Mouse (Mus musculus): ENCODE measurements at regions not wholly inside any gene's neighbourhood (a gene's known extent, or its start where the extent isn't known, plus 50 kb on each side); places are given as distances from the start of the nearest gene placed in this dataset.
A peak's percentile ranks its signal among the peaks of the same experiment; 100 is the strongest.
"Not testable (repeated sequence)": the region's sequence is repeated elsewhere in the genome, so short reads cannot be mapped to it uniquely, and the experiment has no call there.

DNA sequence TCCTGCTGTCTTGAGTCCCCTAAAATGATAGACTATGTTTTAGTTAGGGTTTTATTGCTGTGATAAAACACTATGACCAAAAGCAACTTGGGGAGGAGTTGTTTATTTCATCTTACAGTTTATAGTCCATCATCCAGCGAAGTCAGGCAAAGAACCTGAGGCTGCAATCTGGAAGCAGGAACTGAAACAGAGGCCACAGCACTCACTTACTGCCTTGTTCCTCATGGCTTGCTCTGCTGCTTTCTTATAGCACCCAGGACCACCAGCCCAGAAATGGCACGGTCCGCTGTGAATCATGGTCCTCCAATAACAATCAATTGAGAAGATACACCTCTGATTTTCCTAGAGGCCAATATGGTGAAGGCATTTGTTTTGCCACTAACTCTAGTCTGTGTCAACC lies 486.5 kb upstream of the Clint1 start:
- Histone ChIP-seq H3K27me3 (ENCODE audit: control insufficient read depth, insufficient read depth, low read length) (no peaks in the 10 kb centered on the region), H3K9ac (ENCODE audit: low read depth, low read length, severe bottlenecking) (no peak overlapping the region), H3K9me3 (ENCODE audit: control insufficient read depth, low read length) (no peaks in the 10 kb centered on the region), H3K36me3 (ENCODE audit: control insufficient read depth, insufficient read depth, low read length) (no peaks in the 10 kb centered on the region), H3K27ac (replicated peaks; ENCODE audit: low read depth, low read length) (no peak overlapping the region), H3K4me3 (replicated peaks; ENCODE audit: low read length) (no peak overlapping the region), H3K4me2 (replicated peaks; ENCODE audit: low read depth, low read length, severe bottlenecking) (no peak overlapping the region), H3K4me1 (ENCODE audit: control insufficient read depth, insufficient read depth, low read length) (no peaks in the 10 kb centered on the region)
- DNase-seq (ENCODE audit: low spot score) (no peak), ATAC-seq (ENCODE audit: low FRiP score, low read depth) (no peak)
- TF ChIP-seq POLR2A (IDR thresholded peaks at IDR 0.05; ENCODE audit: borderline replicate concordance, extremely low read depth, insufficient read depth, insufficient read length): no peak
- WGBS: 82% methylated on average over 3 of the region's 3 CpGs

GRCm38 (mm10) chr11:45389243-45390146 lies 462.4 kb upstream of the Clint1 start:
- Histone ChIP-seq H3K9me3 (ENCODE audit: control insufficient read depth, low read length) (no peaks in the 10 kb centered on the region), H3K9ac (ENCODE audit: low read depth, low read length, severe bottlenecking) (no peak overlapping the region), H3K4me2 (replicated peaks; ENCODE audit: low read depth, low read length, severe bottlenecking) (no peak overlapping the region), H3K36me3 (ENCODE audit: control insufficient read depth, insufficient read depth, low read length) (no peaks in the 10 kb centered on the region), H3K27me3 (ENCODE audit: control insufficient read depth, insufficient read depth, low read length) (no peaks in the 10 kb centered on the region), H3K4me3 (replicated peaks; ENCODE audit: low read length) (no peak overlapping the region), H3K27ac (replicated peaks; ENCODE audit: low read depth, low read length) (peak overlapping the region; percentile 77), H3K4me1 (ENCODE audit: control insufficient read depth, insufficient read depth, low read length) (peaks cover 26% of the 10 kb centered on the region)
- TF ChIP-seq POLR2A (IDR thresholded peaks at IDR 0.05; ENCODE audit: borderline replicate concordance, extremely low read depth, insufficient read depth, insufficient read length): no peak
- peak; percentile 89 for DNase-seq (ENCODE audit: low spot score)
- peak; percentile 93 for ATAC-seq (ENCODE audit: low FRiP score, low read depth)
- WGBS: 12% methylated on average over 11 of the region's 11 CpGs

GRCm38 (mm10) chr11:45396009-45396408 lies 455.8 kb upstream of the Clint1 start:
- TF ChIP-seq POLR2A (IDR thresholded peaks at IDR 0.05; ENCODE audit: borderline replicate concordance, extremely low read depth, insufficient read depth, insufficient read length): no peak
- H3K27me3 ChIP-seq (ENCODE audit: control insufficient read depth, insufficient read depth, low read length): no peaks in the 10 kb centered on the region
- H3K36me3 ChIP-seq (ENCODE audit: control insufficient read depth, insufficient read depth, low read length): no peaks in the 10 kb centered on the region
- H3K9ac ChIP-seq (ENCODE audit: low read depth, low read length, severe bottlenecking): no peak overlapping the region
- no peaks in the 10 kb centered on the region for H3K9me3 ChIP-seq (ENCODE audit: control insufficient read depth, low read length)
- peaks cover 23% of the 10 kb centered on the region for H3K4me1 ChIP-seq (ENCODE audit: control insufficient read depth, insufficient read depth, low read length)
- H3K4me3 ChIP-seq (replicated peaks; ENCODE audit: low read length): no peak overlapping the region
- DNase-seq (ENCODE audit: low spot score) (peak; percentile 33), ATAC-seq (ENCODE audit: low FRiP score, low read depth) (no peak)
- WGBS: 40% methylated on average over 3 of the region's 3 CpGs
- H3K27ac ChIP-seq (replicated peaks; ENCODE audit: low read depth, low read length): no peak overlapping the region
- no peak overlapping the region for H3K4me2 ChIP-seq (replicated peaks; ENCODE audit: low read depth, low read length, severe bottlenecking)

GRCm38 (mm10) chr11:45398188-45398587 lies 453.7 kb upstream of the Clint1 start:
- Histone ChIP-seq H3K4me2 (replicated peaks; ENCODE audit: low read depth, low read length, severe bottlenecking) (no peak overlapping the region), H3K27me3 (ENCODE audit: control insufficient read depth, insufficient read depth, low read length) (no peaks in the 10 kb centered on the region), H3K4me1 (ENCODE audit: control insufficient read depth, insufficient read depth, low read length) (peaks cover 23% of the 10 kb centered on the region), H3K9me3 (ENCODE audit: control insufficient read depth, low read length) (no peaks in the 10 kb centered on the region), H3K9ac (ENCODE audit: low read depth, low read length, severe bottlenecking) (no peak overlapping the region), H3K4me3 (replicated peaks; ENCODE audit: low read length) (no peak overlapping the region), H3K27ac (replicated peaks; ENCODE audit: low read depth, low read length) (no peak overlapping the region), H3K36me3 (ENCODE audit: control insufficient read depth, insufficient read depth, low read length) (no peaks in the 10 kb centered on the region)
- DNase-seq (ENCODE audit: low spot score): no peak
- no peak for TF ChIP-seq POLR2A (IDR thresholded peaks at IDR 0.05; ENCODE audit: borderline replicate concordance, extremely low read depth, insufficient read depth, insufficient read length)
- WGBS: 50% methylated on average over 6 of the region's 6 CpGs
- ATAC-seq (ENCODE audit: low FRiP score, low read depth): no peak

DNA sequence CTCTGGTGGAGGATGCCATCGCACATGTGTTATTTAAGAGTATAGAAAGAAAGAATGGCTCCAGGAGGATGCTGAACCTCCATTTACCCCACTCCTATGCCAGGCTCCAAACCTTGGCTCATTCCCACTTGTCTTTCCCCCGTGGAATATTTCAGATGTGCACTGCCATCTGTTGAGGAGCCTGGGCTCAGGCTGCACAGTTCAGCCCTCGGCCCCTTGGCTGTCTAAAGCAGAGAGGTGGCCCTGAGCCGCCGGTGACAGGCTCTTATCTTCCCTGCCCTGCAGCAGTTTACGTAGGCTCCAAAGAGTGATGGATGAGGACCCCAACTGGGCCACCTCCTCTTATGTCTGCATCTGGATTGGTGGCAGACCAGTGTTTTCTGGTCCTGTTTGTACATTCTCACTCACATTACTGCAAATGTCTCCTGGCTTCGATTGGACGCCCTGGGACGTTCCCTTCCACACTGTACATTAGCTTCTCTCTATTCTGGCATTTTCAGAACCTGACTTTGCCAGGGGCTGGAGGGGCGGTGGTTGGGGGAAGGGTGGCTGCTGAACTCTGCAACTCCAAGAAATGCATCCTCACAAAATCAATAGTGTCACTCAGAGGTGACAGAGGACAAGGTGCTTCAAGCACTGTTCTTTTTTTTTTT lies 447.3 kb upstream of the Clint1 start:
- H3K9me3 ChIP-seq (ENCODE audit: control insufficient read depth, low read length): no peaks in the 10 kb centered on the region
- no peaks in the 10 kb centered on the region for H3K36me3 ChIP-seq (ENCODE audit: control insufficient read depth, insufficient read depth, low read length)
- H3K27ac ChIP-seq (replicated peaks; ENCODE audit: low read depth, low read length): no peak overlapping the region
- 66% methylated on average over 10 of the region's 10 CpGs for WGBS
- no peak for TF ChIP-seq POLR2A (IDR thresholded peaks at IDR 0.05; ENCODE audit: borderline replicate concordance, extremely low read depth, insufficient read depth, insufficient read length)
- H3K9ac ChIP-seq (ENCODE audit: low read depth, low read length, severe bottlenecking): no peak overlapping the region
- no peaks in the 10 kb centered on the region for H3K4me1 ChIP-seq (ENCODE audit: control insufficient read depth, insufficient read depth, low read length)
- DNase-seq (ENCODE audit: low spot score) (no peak), ATAC-seq (ENCODE audit: low FRiP score, low read depth) (no peak)
- no peak overlapping the region for H3K4me3 ChIP-seq (replicated peaks; ENCODE audit: low read length)
- H3K4me2 ChIP-seq (replicated peaks; ENCODE audit: low read depth, low read length, severe bottlenecking): no peak overlapping the region
- H3K27me3 ChIP-seq (ENCODE audit: control insufficient read depth, insufficient read depth, low read length): no peaks in the 10 kb centered on the region

GRCm38 (mm10) chr11:45424066-45424465 lies 427.8 kb upstream of the Clint1 start:
- H3K9ac ChIP-seq (ENCODE audit: low read depth, low read length, severe bottlenecking); H3K4me3 ChIP-seq (replicated peaks; ENCODE audit: low read length); H3K27me3 ChIP-seq (ENCODE audit: control insufficient read depth, insufficient read depth, low read length); H3K27ac ChIP-seq (replicated peaks; ENCODE audit: low read depth, low read length); H3K36me3 ChIP-seq (ENCODE audit: control insufficient read depth, insufficient read depth, low read length); H3K4me1 ChIP-seq (ENCODE audit: control insufficient read depth, insufficient read depth, low read length); H3K9me3 ChIP-seq (ENCODE audit: control insufficient read depth, low read length); ATAC-seq (ENCODE audit: low FRiP score, low read depth); H3K4me2 ChIP-seq (replicated peaks; ENCODE audit: low read depth, low read length, severe bottlenecking); DNase-seq (ENCODE audit: low spot score): not testable (repeated sequence)

Data from limb, embryonic 14.5 days (tissue).